Mouse (Mus musculus) heart, adult 2 months (tissue): ENCODE data around the gene Cebpzos.

Experiments
- CTCF ChIP-seq: fragments of 200-600 bp; IDR thresholded peaks from 2 replicates; pipeline ENCODE4 v1.8.1; 2022; ENCODE audit warnings: antibody characterized with exemption, mild to moderate bottlenecking, moderate library complexity
- EP300 ChIP-seq: fragments of 200-500 bp; IDR thresholded peaks from 2 replicates; pipeline ENCODE4 v1.6.1; 2011; ENCODE audit warnings: low read depth, low read length, control low read depth; ENCODE audit not compliant: insufficient read depth
- POLR2A ChIP-seq: fragments of 200-500 bp; IDR thresholded peaks from 2 replicates; pipeline ENCODE4 v1.6.1; 2011; ENCODE audit warnings: mild to moderate bottlenecking, low read depth, low read length, control low read depth; ENCODE audit not compliant: insufficient read depth

- no peak for TF ChIP-seq CTCF
- TF ChIP-seq EP300: peak; percentile 53; the same call in 1 of the 2 replicates
- TF ChIP-seq POLR2A: peak; percentile 91
Observed at GRCm38 (mm10) chr17:78936466-78937228, 20.3 kb downstream of the Cebpzos start, which contains the start of the genes Cebpz and Ndufaf7.
